Mouse (Mus musculus): ENCODE results near the gene Tfcp2.

DNA sequence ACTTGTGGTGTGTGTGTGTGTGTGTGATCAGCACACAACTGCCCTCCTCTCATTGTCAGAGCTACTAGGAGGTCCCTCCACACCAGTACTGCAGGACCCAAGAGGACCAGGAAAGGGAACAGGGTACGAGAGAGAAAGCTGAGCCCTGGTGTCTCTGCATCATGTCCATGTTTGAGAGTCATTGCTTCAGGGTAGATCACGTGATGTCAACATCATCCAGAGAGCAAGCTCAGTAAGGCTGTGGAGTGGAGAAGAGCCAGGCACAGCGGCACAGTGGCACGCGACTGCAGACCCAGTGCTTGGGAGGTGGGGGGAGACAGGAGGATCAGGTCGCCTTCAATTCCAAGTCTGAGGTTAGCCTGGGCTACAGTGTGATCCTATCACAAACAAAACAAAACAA, 24.6 kb upstream of the Tfcp2 start:
- TF ChIP-seq CTCF (IDR thresholded peaks at IDR 0.05; ENCODE audit: extremely low read depth, insufficient read depth, low read length) (no peak), POLR2A (IDR thresholded peaks at IDR 0.05; ENCODE audit: extremely low read depth, insufficient read depth, low read length) (no peak)

All from cortical plate, adult 2 months (tissue).